10 mouse cellular contexts compared by ENCODE assay signal in genomic region chr9:73091747-73092146, GRCm38 (mm10). TPM values are rescaled to one million over a fixed set of nuclear protein-coding genes. Genes with fewer than 3 reads are reported as not detected.
DNase-seq lines count a peak whose midpoint lies in the region; ATAC-seq lines count a peak whose summit lies in the region.
"Had no signal": no experiment of that assay in that cellular context is flagged by ENCODE, and none has a peak within 500 bp of the region (broad histone marks: within the 10 kb centered on the region; RNA-seq: fewer than 3 reads in every experiment).

No protein-coding gene starts in this region.

- no peaks in the 10 kb centered on the region for H3K9me3 ChIP-seq in limb, embryonic 11.5 days (ENCODE audit: control insufficient read depth, low read length)
- H3K9me3 ChIP-seq in limb, embryonic 10.5 days (replicated peaks): no peaks in the 10 kb centered on the region
- H3K9me3 ChIP-seq in forebrain, embryonic 15.5 days: no peaks in the 10 kb centered on the region

- H3K27ac ChIP-seq in limb, embryonic 11.5 days (replicated peaks; ENCODE audit: low read depth, low read length): no peak overlapping the region
- H3K27ac ChIP-seq in limb, embryonic 10.5 days: no peak overlapping the region
- no peak overlapping the region for H3K27ac ChIP-seq in forebrain, embryonic 15.5 days (replicated peaks)

- peaks cover 4% of the 10 kb centered on the region; the same call in 1 of the 2 replicates for H3K27me3 ChIP-seq in limb, embryonic 11.5 days (ENCODE audit: control insufficient read depth, insufficient read depth, low read length)
- H3K27me3 ChIP-seq in limb, embryonic 10.5 days (ENCODE audit: low read depth, poor library complexity, severe bottlenecking): peaks cover 13% of the 10 kb centered on the region; the same call in 1 of the 2 replicates
- no peaks in the 10 kb centered on the region for H3K27me3 ChIP-seq in forebrain, embryonic 15.5 days

- H3K4me2 ChIP-seq in limb, embryonic 11.5 days (ENCODE audit: low read depth, severe bottlenecking): no peak overlapping the region
- H3K4me2 ChIP-seq in forebrain, embryonic 15.5 days (replicated peaks): no peak overlapping the region

- no peak; the same call in 1 of the 2 replicates for ATAC-seq in limb, embryonic 11.5 days (ENCODE audit: insufficient number of reproducible peaks, low FRiP score, low TSS enrichment, low read depth)
- ATAC-seq in forebrain, embryonic 15.5 days (replicated peaks): 0 out of 2 replicates have a peak, but pooled peaks have one; percentile 22

- H3K9ac ChIP-seq in limb, embryonic 11.5 days (ENCODE audit: low read length): no peak overlapping the region
- H3K9ac ChIP-seq in forebrain, embryonic 15.5 days (replicated peaks): no peak overlapping the region

- peak; percentile 32 to 48 for DNase-seq in adrenal gland, postnatal 36 days
- no peak for DNase-seq in adrenal gland, postnatal 4 days (ENCODE audit: low spot score in 2 of 2)
- peak; percentile 47 for DNase-seq in limb, embryonic 11.5 days (ENCODE audit: low spot score)
- no peak for DNase-seq in limb, embryonic 10.5 days (ENCODE audit: low spot score)
- peak; percentile 67 for DNase-seq in T-cell, adult 2 months (ENCODE audit: low spot score)
- DNase-seq in lung, postnatal 36 days: peak; percentile 82
- DNase-seq in urinary bladder, postnatal 10 days (ENCODE audit: low spot score): no peak

- 0% methylated on average over 1 of the region's 1 CpGs for WGBS in limb, embryonic 11.5 days
- 0% methylated on average over 1 of the region's 1 CpGs for WGBS in limb, embryonic 10.5 days
- 0% methylated on average over 1 of the region's 1 CpGs for WGBS in forebrain, embryonic 15.5 days

- H3K4me1 ChIP-seq in limb, embryonic 11.5 days (ENCODE audit: control insufficient read depth, insufficient read depth, low read length): no peaks in the 10 kb centered on the region
- H3K4me1 ChIP-seq in limb, embryonic 10.5 days: peaks cover 6% of the 10 kb centered on the region
- H3K4me1 ChIP-seq in forebrain, embryonic 15.5 days: no peaks in the 10 kb centered on the region

- no peak overlapping the region for H3K4me3 ChIP-seq in limb, embryonic 11.5 days (ENCODE audit: low read depth, low read length)
- no peak overlapping the region for H3K4me3 ChIP-seq in limb, embryonic 10.5 days
- no peak overlapping the region for H3K4me3 ChIP-seq in forebrain, embryonic 15.5 days
- H3K4me3 ChIP-seq: myocyte had no signal

- H3K36me3 ChIP-seq in limb, embryonic 11.5 days (ENCODE audit: control insufficient read depth, insufficient read depth, low read length): no peaks in the 10 kb centered on the region
- no peaks in the 10 kb centered on the region for H3K36me3 ChIP-seq in limb, embryonic 10.5 days
- H3K36me3 ChIP-seq in forebrain, embryonic 15.5 days: no peaks in the 10 kb centered on the region

RNA-seq across cellular contexts. Expression of gene Khdc3, which starts 9.9 kb away (rescaled TPM):
- under 1 TPM; 0.30 to 0.43 TPM for total RNA-seq in adrenal gland, postnatal 36 days (2021)
- total RNA-seq in adrenal gland, postnatal 4 days (2021): 1 to 10 TPM; 1.3 to 1.5 TPM
- 0.37 TPM in 1 of 2 replicates, not detected in the other for polyA plus RNA-seq in limb, embryonic 11.5 days (2014; fragmentation: Nextera tagmentation; extraction: Ambion mirVana)
- not detected in 2 replicates for polyA plus RNA-seq in limb, embryonic 10.5 days (2016; fragmentation: Nextera tagmentation; extraction: Ambion mirVana)
- polyA plus RNA-seq in forebrain, embryonic 15.5 days (2015; fragmentation: Nextera tagmentation; extraction: Ambion mirVana): not detected in 2 replicates
- polyA plus RNA-seq: myocyte had no signal

RNA-seq across cellular contexts. Expression of gene Gm20509, which starts 10.5 kb away (rescaled TPM):
- total RNA-seq in adrenal gland, postnatal 36 days (2021): under 1 TPM in 1 of 2 experiments, not detected in 1; 0.40 TPM
- total RNA-seq in adrenal gland, postnatal 4 days (2021): not detected
- not detected in 2 replicates for polyA plus RNA-seq in limb, embryonic 11.5 days (2014; fragmentation: Nextera tagmentation; extraction: Ambion mirVana)
- not detected in 2 replicates for polyA plus RNA-seq in limb, embryonic 10.5 days (2016; fragmentation: Nextera tagmentation; extraction: Ambion mirVana)
- not detected in 2 replicates for polyA plus RNA-seq in forebrain, embryonic 15.5 days (2015; fragmentation: Nextera tagmentation; extraction: Ambion mirVana)
- total RNA-seq: heart, postnatal 14 days had no signal
- polyA plus RNA-seq: myocyte had no signal

RNA-seq across cellular contexts. Expression of gene Rsl24d1, which starts 21.5 kb away (rescaled TPM):
- total RNA-seq in adrenal gland, postnatal 36 days (2021): 10 to 100 TPM; 63.9 to 73.6 TPM
- total RNA-seq in adrenal gland, postnatal 4 days (2021): 10 to 100 TPM; 71.7 to 73.9 TPM
- 168 and 180 TPM in 2 replicates for polyA plus RNA-seq in limb, embryonic 11.5 days (2014; fragmentation: Nextera tagmentation; extraction: Ambion mirVana)
- 151 and 184 TPM in 2 replicates for polyA plus RNA-seq in limb, embryonic 10.5 days (2016; fragmentation: Nextera tagmentation; extraction: Ambion mirVana)
- polyA plus RNA-seq in forebrain, embryonic 15.5 days (2015; fragmentation: Nextera tagmentation; extraction: Ambion mirVana): 123 and 125 TPM in 2 replicates

RNA-seq across cellular contexts. Expression of gene Rab27a, which starts 47.1 kb away (rescaled TPM):
- 10 to 100 TPM; 23.2 to 35.5 TPM for total RNA-seq in adrenal gland, postnatal 36 days (2021)
- 10 to 100 TPM; 47.4 to 49.5 TPM for total RNA-seq in adrenal gland, postnatal 4 days (2021)
- 2.5 and 2.6 TPM in 2 replicates for polyA plus RNA-seq in limb, embryonic 11.5 days (2014; fragmentation: Nextera tagmentation; extraction: Ambion mirVana)
- polyA plus RNA-seq in limb, embryonic 10.5 days (2016; fragmentation: Nextera tagmentation; extraction: Ambion mirVana): 3.4 and 5.0 TPM in 2 replicates
- 1.0 and 1.2 TPM in 2 replicates for polyA plus RNA-seq in forebrain, embryonic 15.5 days (2015; fragmentation: Nextera tagmentation; extraction: Ambion mirVana)

RNA-seq across cellular contexts. Expression of gene Pigb, which starts 51.6 kb away (rescaled TPM):
- 10 to 100 TPM; 12.2 to 15.5 TPM for total RNA-seq in adrenal gland, postnatal 36 days (2021)
- 10 to 100 TPM; 18.8 to 20.4 TPM for total RNA-seq in adrenal gland, postnatal 4 days (2021)
- polyA plus RNA-seq in limb, embryonic 11.5 days (2014; fragmentation: Nextera tagmentation; extraction: Ambion mirVana): 16.6 and 18.2 TPM in 2 replicates
- polyA plus RNA-seq in limb, embryonic 10.5 days (2016; fragmentation: Nextera tagmentation; extraction: Ambion mirVana): 15.6 and 17.8 TPM in 2 replicates
- polyA plus RNA-seq in forebrain, embryonic 15.5 days (2015; fragmentation: Nextera tagmentation; extraction: Ambion mirVana): 11.7 and 12.7 TPM in 2 replicates

Comparison
In these comparisons a context has a peak if more than half of its experiments do, and no peak if none do; other contexts are left out.
1. DNase-seq: peak in adrenal gland, postnatal 36 days (2 of 2), limb, embryonic 11.5 days (single experiment), T-cell, adult 2 months (single experiment) and lung, postnatal 36 days (single experiment); none in adrenal gland, postnatal 4 days (0 of 2), limb, embryonic 10.5 days (single experiment) and urinary bladder, postnatal 10 days (single experiment).